Mouse (Mus musculus): ENCODE measurements around the gene Zfp472.

Zfp472 gene

DNA sequence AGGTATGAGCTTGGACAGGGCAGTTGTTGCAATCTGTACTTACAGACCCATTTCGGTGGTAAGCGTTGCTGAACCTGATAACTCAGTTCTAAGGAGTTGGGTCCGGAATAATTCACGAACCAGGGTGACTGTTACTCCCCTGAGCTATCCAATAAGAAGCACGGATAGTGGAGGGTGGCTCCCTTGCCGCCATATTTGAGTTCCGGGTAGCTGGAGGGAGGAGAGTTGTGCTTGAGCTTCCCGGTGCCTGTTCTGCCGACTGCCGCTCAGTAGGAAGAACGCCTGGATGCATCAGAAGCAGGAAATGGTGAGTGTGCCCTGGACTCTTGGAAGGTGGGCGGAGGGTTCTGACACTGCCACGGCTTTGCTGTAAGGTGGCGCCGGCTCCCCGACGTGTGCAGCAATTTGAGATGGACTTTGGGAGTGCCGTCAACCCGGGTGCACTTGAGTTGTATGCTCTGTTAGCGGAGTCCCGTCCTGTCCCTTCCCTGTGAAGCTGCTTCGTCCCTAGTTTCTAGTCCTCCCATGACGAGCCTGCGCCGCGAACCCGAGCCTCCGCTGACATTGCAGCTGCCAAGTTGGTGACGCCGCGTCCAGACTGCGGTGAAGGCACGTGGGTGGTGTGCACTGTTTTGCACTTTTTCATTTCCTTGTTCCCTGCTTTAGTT lies at the start of gene Zfp472:
Gene Zfp472 (plus strand): TSS at position 192 of the 668 bp plus-strand sequence.
- peak; percentile 83 to 86 for DNase-seq (ENCODE audit: low spot score in 2 of 2)

DNA sequence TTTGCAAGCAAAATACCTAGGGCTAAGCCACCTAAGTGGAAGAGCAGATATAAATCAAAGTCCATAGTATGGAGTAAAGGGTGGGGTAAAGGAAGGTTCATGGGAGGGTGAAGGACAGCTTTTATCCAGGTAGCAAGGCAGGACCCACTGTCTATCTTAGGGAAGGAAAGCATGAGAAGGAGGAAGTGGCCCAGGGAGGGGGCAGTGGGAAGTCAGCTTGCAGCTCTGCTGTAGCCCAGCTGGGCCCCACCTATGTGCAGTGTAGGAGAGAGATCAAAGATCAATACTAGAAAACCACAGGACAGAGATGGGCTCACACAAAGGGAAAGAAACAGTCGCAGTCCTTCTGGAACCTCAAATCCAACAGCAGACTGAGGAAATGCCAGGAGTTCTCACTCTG lies 49.5 kb upstream of the Zfp472 start:
- no peak for DNase-seq (ENCODE audit: low spot score in 2 of 2)

DNA sequence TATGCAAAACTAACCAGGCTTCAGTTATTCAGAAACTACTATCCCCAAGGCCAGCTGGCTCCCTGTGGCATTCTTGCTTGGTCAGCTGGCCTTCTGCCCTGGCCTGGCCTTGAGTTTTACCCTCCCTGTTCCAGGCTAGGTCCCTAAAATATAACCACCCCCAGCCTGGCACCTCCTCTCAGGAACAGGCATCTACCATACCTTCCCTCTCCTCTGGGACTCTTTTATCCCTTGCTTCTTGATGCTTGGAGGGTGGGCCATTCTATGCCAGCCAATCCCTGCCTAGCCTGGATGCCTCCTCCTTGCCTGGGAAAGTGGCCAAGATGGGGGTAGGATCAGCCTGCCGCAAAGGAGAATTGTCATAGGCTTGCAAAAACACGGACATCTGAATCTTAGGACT lies 48.5 kb upstream of the Zfp472 start, which contains the start of gene Cyp4f14:
Gene Cyp4f14 (minus strand): TSS at position 212 of the 400 bp plus-strand sequence.
- DNase-seq (ENCODE audit: low spot score in 2 of 2) = no peak

DNA sequence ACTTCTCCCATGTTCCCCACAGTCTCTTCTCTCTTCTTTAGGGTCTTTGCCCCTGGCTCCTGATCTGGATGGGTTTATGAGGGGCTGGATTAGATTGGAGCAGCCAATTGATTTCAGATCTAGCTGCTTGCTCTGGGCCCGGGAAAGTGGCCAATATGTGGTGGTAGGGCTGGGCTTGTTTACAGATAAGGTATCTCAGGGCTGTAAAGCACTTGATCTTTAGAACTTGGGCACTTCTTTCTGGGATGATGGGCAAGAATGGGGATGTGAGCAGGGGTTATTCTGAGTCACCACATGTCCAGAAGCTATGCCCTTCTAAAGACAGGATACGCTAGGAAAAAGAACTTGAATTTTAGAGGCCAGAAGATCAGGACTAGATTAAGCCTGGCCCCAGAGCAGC lies 46.5 kb upstream of the Zfp472 start:
- DNase-seq (ENCODE audit: low spot score in 2 of 2) = no peak

DNA sequence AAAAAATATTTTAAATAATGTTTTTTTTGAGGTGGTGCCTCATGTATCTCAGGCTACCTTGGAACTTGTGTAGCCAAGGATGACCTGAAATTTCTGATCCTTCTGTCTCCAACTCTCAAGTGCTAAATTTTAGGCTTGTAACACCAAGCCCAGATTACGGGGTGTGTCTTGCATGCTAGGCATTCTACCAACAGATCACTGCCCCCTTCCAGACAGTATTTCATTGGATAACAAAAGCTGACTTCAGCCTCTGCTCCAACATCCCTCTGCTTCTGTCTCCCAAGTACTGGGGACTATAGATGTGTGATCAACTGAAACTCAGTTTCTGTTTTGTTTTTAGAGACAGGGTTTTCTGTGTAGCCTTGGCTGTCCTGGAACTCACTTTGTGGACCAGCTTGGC lies 41.9 kb upstream of the Zfp472 start:
- no peak for DNase-seq (ENCODE audit: low spot score in 2 of 2)

DNA sequence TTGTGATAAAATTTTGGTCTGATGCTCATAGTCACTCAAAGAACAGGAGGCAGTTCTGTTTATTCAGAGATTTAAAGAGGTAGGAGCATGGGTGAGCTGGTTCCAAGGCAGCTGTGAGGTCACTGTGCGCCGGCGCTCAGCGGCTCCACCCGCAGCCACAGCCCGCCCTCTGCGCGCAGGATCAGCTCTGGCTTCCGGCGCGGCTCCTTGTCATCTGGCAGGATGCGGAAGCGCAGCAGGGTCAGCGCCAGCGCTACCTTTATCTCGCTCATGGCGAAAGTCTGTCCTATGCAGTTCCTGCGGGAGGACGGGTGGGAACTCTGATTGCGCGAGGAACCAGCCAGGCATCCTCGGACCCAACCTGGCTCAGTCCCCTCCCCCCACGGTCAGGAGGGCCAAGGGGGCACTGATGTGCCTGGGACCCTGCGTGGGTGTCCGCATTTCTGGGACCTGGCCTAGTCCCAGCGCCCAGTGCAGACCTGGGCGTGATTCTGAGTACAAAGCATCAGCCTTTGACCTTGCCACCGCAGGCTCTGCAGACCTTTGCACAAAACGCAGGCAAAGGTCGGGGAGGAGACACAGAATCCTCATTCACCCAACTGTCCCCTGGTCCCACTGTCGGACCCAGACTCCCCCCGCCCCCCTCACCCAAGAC lies 40.8 kb upstream of the Zfp472 start:
- peak; percentile 65 to 74 for DNase-seq (ENCODE audit: low spot score in 2 of 2)

DNA sequence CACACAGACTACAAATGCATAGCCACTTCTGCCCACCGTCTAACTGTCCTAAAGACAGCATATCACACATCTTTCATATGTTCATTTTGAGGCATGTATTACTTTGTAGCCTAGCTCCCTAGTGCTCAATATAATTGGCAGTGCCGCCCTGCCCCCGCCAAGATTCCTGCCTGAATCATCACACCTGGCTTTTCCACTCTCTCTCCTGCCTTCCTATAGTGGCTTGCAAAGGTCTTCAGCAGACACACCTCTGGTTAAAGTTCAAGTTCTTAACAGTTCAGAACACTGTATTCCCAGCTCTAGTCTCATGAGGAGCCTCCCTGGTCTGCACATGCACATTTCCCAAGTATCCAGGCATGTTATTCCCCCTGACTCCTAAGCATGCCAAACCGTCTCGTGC lies 37.8 kb upstream of the Zfp472 start:
- no peak for DNase-seq (ENCODE audit: low spot score in 2 of 2)

DNA sequence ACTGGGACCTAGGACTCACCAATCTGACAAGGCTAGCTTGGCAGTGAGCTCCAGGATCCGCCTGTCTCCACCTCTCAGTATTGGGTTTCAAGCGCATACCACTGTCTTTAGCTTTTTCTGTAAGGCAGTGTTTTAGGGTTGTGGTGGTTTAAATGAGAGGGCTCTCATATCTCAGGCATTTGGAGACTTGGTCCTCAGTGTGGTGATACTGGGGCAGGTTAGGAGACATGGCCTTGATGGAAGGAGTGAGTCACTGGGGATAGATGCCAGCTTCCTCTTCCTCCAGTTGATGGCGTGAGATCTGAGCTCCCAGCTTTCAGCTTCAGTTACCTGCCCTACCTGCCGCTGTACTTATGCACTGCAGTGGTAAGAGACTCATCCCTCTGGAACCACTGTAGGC lies 25.8 kb upstream of the Zfp472 start:
- DNase-seq (ENCODE audit: low spot score in 2 of 2) = no peak

DNA sequence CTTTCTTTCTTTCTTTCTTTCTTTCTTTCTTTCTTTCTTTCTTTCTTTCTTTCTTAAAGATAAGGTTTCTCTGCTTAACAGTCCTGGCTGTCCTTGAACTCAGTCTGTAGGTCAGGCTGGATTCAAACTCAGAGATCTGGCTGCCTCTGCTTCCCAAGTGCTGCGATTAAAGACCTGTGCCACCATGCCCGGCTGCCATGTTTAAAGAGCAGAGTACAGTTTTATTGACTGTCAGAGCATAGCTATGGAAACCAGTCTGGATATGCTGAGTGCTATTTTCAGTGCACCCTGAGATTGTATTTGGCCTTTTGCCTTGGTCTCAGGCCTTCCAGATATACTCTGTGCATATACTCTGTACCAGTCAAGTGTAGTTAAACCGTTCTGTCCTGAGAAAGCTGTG lies 22.0 kb upstream of the Zfp472 start:
- DNase-seq (ENCODE audit: low spot score in 2 of 2) = no peak

DNA sequence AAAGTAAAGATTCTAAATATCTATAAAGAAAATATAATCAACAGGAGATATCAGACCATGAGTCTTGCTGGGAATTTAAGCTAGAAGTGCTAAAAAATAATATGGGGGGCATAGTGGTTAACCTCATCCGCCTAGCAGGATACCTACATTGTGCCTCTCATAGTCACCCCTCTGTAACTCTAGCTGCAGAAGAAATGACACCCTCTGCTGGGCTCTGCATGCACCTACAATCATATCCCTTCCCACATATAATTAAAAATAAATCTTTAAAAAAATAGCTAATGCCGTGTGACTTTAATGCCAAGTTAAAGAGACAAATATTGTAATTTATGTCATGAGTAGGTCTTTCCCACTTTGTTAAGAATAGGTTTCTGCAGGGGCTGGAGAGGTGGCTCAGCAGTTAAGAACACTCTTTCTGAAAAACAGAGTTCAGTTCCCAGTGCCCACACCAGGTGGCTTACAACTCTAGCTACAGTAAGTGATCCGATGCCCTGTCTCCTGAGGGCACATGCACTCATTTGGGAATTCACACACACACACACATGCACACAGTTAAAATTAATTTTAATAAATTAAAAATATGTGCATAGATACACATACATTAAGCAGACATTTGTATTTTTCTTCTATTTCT lies 21.1 kb upstream of the Zfp472 start:
- DNase-seq (ENCODE audit: low spot score in 2 of 2) = no peak

DNA sequence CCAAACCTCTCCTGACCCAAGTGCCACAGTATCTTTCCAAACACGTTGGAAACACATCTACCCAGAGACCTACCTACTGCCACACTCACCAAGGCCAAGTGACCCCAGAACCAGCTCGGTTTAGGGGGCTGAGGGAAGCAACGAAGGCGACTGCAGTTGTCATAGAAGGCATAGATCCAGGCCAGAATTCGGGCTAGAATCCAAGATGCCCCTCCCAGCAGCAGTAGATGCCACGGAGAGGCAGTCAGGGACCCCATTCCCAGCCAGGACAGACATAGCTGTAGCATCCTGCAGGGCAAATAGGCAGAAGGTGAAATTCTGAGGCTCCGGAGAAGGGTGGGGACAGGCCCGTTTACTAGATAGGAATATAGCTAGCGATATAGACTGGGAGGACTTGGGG lies 18.9 kb upstream of the Zfp472 start:
- no peak for DNase-seq (ENCODE audit: low spot score in 2 of 2)

DNA sequence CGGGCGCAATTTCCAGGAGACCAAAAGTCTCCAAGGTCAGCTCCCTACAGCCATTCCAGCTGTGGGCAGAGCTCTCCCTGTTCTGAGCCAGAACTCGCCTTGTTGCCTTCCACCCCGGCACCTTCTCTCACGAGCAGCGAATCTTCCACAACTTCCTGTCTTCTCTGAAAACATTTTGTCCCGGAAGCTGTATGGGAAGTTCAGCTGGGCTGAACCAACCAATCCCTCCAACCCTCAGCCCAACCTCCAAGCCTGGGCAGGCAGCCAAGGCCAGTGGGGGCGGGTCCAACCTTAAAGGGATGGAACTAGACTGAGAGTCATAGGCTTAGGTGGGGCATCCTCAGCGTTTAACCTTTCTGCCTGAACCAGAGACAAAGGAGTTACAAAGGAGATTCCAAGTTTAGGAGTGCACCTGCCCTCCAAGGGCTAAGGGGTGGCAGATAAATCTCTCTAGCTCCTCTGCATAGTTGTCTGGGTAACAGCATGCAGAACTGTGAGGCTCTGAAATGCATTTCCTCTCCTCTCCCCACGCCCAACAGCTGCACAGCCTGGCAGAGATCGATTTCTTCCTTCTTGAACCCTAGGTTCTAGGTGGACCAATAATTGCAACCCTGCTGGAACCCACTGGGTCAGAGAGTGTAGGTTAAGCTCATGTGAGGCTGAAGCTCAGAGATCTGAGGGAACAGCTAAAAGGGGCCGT lies 18.2 kb upstream of the Zfp472 start, which contains the start of gene Cyp4f13:
Gene Cyp4f13 (minus strand): TSS at position 188 of the 700 bp plus-strand sequence.
- DNase-seq (ENCODE audit: low spot score in 2 of 2) = peak; percentile 96 to 100

DNA sequence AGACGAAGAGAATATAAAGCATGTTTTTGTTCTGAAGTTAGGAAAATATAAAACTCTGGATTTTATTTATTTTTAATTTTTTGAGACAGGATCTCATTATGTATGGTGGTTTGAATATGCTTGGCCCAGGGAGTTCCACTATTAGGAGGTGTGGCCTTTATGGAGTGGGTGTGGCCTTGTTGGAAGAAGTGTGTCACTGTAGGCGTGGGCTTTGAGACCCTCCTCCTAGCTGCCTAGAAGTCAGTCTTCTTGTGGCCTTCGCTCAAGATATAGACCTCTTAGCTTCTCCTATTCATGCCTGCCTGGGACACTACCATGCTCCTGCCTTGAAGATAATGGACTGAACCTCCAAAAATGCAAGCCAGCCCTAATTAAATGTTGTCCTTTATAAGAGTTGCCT lies 15.5 kb upstream of the Zfp472 start:
- no peak for DNase-seq (ENCODE audit: low spot score in 2 of 2)

DNA sequence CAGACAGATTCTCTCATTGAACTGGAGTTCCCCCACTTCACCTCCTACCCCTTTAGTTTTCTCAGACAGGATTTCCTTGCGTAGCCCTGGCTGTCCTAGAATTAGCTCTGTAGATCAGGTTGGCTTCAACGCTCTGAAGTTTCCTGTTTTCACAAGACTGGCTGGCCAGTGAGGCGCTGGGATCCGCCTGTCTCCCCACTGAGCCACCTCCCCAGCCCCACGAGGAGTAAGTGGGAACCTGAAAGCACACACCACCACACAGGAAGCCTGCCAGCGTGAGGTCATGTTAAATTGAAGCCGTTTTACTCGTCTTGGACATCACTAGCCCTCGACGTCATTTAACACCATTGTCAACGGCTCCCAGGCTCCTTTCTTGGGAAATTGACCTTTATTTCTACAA lies 14.6 kb upstream of the Zfp472 start:
- no peak for DNase-seq (ENCODE audit: low spot score in 2 of 2)

DNA sequence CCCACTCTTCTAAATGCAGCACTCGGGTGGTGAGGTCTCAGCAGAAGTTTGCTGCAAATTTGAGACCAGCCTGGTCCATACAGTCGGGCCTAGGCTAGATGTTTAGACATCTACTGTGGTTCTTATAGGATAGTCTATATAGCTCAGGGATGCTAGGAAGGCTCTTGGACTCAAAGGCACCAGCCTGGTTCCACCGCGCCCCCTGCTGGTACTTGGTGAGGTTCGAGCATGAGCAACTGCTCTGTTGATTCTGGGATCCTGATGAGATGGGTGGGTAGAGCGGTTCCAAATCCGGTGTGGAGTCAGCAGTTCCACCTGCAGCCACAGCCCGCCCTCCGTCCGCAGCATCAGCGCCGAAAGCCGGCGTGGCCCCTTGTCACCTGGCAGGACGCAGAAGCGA lies 14.2 kb upstream of the Zfp472 start:
- DNase-seq (ENCODE audit: low spot score in 2 of 2) = peak; percentile 68 to 88

DNA sequence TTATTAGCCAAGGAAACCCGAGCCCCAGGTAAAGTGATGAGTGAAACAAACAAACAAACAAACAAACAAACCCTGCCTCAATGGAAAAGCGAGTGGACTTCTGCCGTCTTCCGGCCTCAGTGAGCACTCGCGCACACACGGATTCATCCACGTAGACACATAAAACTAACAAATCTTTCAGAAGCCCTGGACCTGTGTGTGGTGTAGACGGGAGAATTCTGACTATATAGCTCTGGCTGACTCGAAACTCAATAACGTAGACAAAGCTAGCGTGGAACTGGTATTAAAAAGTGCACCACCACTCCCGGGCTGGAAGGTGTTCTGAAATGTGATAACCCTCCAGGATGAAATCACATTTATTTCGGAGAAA lies 376 bp upstream of the Zfp472 start:
- no peak for DNase-seq (ENCODE audit: low spot score in 2 of 2)

DNA sequence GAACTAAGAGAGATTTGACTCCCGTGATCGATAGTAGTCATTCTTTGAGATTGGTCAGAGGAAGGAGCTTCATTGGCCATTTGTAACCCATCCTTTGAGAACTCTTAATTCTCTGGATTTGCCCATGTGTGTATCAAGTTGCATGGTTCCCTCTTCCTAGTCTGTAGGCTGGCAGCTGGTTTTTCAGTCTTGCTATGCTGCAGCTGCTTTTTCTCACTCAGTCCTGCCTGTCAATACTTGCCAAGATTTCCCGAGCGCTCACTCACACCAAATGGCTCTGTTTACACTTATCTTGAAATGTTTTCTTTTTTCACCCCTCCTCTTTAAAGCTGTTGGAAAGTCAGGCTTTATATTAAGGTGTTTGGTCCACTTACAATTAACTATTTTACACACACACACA lies 15.7 kb downstream of the Zfp472 start:
- DNase-seq (ENCODE audit: low spot score in 2 of 2) = no peak

DNA sequence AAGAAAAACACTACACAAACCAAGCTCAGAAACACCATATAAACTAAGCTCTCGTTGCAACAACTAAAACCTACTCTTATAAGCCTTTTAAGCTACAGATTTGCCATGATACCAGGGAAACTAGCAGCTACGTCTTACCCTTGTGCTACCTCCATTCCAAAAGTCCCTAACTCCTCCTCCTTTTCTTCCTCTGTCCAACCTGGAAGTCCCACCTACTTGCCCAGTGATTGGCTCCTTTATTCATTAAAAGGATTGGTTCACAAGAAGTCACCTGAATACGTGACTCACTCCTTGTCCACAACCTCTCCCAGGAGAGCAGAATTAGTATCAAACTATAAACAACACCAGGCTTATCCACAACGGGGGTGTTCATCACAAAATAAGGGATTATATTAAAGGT lies 20.7 kb downstream of the Zfp472 start:
- DNase-seq (ENCODE audit: low spot score in 2 of 2) = no peak

DNA sequence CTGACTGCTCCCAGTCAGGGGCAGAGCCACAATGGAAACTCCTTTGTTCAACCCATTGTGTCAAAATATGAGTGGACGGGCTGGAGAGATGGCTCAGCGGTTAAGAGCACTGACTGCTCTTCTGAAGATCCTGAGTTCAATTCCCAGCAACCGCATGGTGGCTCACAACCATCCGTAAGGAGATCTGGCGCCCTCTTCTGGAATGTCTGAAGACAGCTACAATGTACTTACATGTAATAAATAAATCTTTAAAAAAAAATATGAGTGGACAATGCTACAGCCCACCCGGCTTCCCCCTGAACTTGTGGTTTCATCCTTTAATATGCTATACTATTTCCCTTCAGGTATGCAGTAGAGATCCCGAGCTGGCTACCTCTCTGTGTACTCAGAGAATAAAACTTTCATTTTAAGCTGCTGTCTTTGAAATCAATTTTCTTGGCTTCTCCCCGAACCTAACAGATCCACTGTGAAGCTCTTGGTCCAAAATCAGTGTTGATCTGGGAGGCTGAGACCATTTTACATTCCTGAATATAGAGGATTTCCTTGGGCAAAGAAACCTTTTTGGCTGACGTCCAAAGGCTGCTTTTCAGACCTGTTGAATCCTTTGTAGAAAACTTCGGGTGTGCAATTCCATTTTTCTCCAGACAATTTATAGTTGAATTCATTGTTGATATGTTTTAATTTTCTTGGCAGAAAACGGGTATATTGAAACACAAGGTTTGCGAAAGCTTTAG lies 26.5 kb downstream of the Zfp472 start:
- DNase-seq (ENCODE audit: low spot score in 2 of 2) = no peak

DNA sequence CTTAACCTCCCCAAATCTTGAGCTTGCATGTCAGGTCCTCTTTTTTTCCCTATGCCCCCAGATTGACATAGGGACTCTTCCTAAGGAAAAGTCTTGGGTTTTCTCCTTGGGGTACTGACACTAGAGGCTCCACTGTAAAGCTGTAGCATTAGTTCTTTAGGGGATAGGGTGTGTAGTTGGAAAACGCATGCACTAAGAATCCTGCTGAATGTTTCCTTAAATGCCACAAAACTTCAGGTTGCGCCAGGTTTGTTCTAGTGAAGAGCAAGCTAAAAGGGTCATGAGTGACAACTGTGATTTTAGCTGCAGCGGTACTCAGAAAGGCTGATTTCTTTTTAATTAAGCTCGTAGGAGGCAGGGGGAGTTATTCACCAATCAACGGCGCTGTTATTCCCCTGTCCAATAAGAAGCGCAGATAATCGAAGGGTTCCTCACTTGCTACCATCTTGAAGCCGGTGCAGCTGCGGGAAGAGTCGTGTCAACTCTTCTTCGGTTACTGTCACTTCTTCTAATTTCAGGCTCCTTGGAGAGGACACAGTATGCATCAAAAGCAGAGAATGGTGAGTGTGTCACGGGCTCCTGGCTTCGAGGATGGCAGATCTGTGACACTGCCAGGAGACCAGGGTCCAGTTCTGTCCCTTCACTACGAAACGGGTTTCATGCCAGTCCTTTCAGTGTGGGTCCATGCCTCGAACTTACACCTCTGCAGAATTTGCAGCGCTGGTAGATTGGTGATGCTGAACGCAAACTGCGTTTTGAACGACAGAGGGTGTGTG lies 27.3 kb downstream of the Zfp472 start, which contains the start of gene Zfp952:
Gene Zfp952 (plus strand): TSS at position 431 of the 776 bp plus-strand sequence.
- DNase-seq (ENCODE audit: low spot score in 2 of 2) = peak; percentile 71 to 82

DNA sequence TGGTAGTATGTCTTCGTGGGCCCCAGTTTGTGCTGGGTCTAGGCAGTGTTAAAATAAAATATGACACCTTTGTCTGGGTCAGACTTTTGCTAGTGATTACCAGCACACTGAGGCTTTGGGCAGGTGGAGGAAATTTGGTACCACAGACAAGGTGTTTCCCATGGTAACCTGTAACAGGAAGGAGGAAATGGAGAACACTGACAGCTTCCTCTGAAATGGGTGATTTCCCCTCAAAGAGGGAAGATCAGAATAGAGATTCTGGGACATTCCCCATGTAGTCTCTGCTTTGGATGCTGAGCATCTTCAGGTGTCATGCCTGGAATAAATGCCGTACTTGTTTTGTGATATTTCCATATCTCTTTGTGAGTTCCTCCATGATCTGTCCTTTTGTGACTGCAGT lies 32.9 kb downstream of the Zfp472 start:
- DNase-seq (ENCODE audit: low spot score in 2 of 2) = no peak
